Mouse (Mus musculus): ENCODE results near the gene Ruvbl1.

Gene Ruvbl1

GRCm38 (mm10) chr6:88544644-88545396 is 79.6 kb downstream of the Ruvbl1 start:
- DNase-seq (ENCODE audit: low spot score in 2 of 2), result no peak

DNA sequence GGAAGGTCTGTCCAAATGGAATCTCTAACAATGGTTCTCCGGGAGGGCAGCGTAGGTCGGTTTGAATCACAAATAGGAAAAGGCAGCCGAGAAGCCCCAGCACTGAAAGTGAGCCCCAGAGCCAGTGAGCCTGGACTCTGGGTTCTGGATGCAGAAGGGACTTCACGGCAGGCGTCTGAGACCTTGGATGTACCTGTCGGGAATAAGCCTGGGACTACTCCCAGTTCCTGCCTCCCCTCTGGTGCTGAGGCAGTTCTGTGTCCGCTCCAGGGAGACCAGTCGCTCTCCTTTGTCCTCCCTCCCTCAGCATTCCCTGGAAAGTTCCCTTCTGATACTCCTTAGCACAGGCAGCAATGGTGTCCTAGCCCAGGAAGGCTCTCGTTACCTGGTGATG is 80.2 kb downstream of the Ruvbl1 start:
- DNase-seq (ENCODE audit: low spot score in 2 of 2), result no peak
